Mouse (Mus musculus): ENCODE results near the gene Mycl.
"Not testable (repeated sequence)": the region's sequence is repeated elsewhere in the genome, so short reads cannot be mapped to it uniquely, and the experiment has no call there.

Gene Mycl

DNA sequence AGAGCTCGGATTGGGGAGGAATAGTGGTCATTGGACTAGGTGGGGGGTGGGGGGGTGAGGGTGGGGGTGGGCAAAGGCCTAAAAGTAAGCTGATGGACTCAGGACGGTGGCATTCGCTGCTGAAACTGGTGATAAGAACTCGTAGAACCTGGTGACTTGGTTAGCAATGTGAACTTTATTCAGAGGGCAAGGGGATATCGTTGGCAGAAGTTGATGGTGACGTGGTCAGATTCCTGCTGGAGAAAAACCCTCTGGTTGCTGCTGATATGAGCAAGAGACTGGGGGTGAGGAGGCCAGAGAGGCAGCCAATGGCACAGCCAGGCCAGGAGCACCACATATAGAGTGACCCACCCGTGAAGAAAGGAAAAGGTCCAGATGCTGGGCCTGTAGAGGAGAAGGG is 14.2 kb upstream of the Mycl start:
- DNase-seq (ENCODE audit: low read depth, low spot score) = no peak

- no peak for DNase-seq (ENCODE audit: low read depth, low spot score)
Observed at GRCm38 (mm10) chr4:122981930-122982329, 13.5 kb upstream of the Mycl start.

GRCm38 (mm10) chr4:122982537-122982936 is 12.9 kb upstream of the Mycl start:
- no peak for DNase-seq (ENCODE audit: low read depth, low spot score)

DNA sequence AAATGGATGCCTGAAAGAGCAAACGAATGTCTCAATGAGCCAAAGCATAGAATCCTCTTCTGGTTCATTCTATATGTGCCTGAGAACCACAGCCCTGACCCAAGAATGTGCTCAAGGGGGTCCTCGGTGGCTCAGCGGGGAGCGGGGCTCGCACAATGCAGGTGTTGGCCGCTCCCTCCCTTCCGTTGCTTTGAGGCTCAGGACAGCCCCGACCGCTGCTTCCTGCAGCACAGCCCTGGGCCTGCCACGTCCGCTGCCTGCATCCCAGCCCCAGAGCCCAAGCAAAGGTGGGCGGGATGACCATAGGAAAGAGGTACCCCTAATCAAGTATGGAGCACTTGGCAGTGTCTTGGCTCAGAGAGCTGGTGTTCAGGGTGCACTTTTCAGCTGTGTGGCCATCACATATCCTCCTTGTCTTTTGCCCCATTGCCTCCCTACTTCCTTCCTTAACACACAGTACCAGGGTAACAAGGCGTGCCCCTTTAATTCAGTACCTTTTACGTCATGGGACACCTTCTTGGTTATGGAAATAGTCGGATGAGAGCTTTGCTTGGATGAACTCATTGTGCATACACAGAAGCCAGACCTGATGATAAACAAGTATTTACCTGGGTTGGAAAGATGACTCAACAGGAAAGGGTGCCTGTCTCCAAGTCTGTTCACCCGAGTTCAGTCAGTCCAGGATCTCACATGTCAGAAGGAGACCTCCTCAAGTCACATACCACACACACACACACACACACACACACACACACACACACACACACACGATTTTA is 11.8 kb upstream of the Mycl start:
- peak; percentile 68 for DNase-seq (ENCODE audit: low read depth, low spot score)

DNA sequence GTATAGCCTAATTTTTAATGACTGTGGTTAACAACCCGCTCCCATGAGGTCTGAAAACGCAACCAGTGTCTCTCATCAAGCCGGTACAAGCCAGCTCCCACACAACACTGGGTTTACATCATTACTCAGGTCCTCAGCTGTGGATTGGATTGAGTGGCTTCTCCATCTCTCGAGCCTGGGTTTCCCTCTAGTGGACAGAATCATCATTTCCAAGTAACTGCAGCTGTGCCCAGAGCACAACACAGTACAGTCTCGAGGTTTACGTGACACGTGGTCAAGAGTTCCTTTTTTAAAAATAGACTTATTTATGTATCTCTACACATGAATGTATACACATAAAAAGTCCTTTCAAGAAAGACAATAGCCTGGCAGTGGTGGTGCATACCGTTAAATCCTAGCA is 10.3 kb upstream of the Mycl start:
- peak; percentile 82 for DNase-seq (ENCODE audit: low read depth, low spot score)

- DNase-seq (ENCODE audit: low read depth, low spot score) = no peak
Observed at GRCm38 (mm10) chr4:122987421-122987820, 8.0 kb upstream of the Mycl start.

GRCm38 (mm10) chr4:122988004-122988403 is 7.4 kb upstream of the Mycl start:
- peak; percentile 13 for DNase-seq (ENCODE audit: low read depth, low spot score)

- no peak for DNase-seq (ENCODE audit: low read depth, low spot score)
Observed at GRCm38 (mm10) chr4:122991177-122991576, 4.3 kb upstream of the Mycl start.

- DNase-seq (ENCODE audit: low read depth, low spot score) = no peak
Observed at GRCm38 (mm10) chr4:122992276-122992675, 3.2 kb upstream of the Mycl start.

- no peak for DNase-seq (ENCODE audit: low read depth, low spot score)
Observed at GRCm38 (mm10) chr4:122996221-122996617, 767 bp downstream of the Mycl start.

- DNase-seq (ENCODE audit: low read depth, low spot score) = peak; percentile 13
Observed at GRCm38 (mm10) chr4:122996618-122997381, 1.3 kb downstream of the Mycl start.

- no peak for DNase-seq (ENCODE audit: low read depth, low spot score)
Observed at GRCm38 (mm10) chr4:122998537-122999262, 3.2 kb downstream of the Mycl start.

DNA sequence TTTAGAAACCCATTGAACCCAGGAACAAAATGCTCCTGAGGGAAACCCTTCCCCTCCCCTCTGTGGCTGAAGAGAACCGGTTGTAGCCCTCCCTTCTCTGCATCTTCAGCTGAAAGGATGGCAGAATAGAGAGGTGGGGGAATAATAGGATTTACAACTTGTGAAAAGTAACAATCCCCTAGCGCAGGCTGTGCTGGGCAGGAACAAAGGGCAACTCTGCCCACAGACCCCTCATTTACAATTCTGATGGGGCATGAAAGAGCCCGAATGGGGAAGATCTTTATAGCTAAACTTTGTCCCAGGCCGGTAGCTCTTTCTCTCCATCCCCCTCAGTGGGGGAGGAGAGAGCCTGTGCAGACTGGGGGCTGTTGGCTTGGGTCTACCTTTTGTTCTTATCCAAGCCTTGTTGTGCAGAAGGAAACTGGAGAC is 3.8 kb downstream of the Mycl start:
- no peak for DNase-seq (ENCODE audit: low read depth, low spot score)

- no peak for DNase-seq (ENCODE audit: low read depth, low spot score)
Observed at GRCm38 (mm10) chr4:123000130-123000529, 4.7 kb downstream of the Mycl start.

GRCm38 (mm10) chr4:123000617-123001342 is 5.3 kb downstream of the Mycl start:
- DNase-seq (ENCODE audit: low read depth, low spot score) = no peak

DNA sequence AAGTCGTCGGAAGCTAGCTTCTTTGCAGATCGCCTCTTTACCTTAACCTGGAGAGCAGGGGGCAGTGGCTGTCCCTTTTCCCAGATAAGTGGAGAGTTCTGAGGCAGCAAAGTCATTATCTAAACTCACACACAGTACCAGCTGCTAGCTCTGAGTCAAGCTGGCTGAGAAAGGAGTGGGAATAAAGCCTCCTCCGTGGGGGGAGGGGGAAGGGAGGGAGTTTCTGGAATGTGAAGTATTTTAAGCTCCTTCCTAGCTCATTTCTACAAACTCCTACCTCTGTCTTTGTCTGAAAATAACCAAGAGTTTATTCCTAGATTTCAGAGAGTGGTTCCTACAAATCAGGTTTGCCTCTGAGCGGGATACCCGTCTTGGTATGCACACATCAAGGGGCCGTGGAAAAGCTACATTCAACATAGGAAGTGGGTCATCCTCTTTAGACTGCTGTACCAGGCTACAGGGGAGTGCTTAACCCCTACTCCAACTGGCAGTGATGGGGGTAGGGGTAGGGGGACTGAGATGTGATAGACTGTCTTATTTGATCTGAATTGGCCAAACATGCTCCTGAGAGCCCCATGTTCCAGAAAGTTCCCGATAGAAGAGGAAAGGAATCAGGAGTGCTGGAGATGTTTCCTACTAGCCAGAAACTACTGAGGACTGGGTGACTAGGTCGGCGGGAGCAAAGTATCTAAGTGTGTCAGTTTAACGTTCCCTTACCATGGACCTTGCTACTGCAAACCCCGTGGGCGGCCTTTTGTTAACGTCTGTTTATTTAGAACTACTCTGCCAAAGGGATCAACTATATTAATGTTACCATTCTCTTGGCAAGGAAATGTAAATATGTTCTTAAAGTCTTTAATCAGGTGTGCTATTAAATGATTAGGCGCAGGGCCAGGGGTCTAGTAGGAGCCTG is 9.9 kb downstream of the Mycl start:
- no peak for DNase-seq (ENCODE audit: low read depth, low spot score)

DNA sequence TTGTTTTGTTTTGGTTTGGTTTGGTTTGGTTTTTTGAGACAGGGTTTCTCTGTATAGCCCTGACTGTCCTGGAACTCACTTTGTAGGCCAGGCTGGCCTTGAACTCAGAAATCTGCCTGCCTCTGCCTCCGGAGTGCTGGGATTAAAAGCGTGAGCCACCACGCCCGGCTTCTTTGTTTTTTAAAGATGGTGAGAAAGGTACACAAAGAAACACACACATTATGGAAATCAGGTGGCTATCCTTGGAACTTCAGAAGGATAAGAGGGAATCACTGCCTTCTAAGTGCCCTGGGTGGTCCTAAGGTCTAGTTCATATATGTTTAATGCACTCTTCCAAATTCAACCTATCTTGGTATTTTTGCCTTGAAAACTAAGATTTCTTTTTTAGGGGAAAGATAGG is 17.0 kb downstream of the Mycl start:
- not testable (repeated sequence) for DNase-seq (ENCODE audit: low read depth, low spot score)

DNA sequence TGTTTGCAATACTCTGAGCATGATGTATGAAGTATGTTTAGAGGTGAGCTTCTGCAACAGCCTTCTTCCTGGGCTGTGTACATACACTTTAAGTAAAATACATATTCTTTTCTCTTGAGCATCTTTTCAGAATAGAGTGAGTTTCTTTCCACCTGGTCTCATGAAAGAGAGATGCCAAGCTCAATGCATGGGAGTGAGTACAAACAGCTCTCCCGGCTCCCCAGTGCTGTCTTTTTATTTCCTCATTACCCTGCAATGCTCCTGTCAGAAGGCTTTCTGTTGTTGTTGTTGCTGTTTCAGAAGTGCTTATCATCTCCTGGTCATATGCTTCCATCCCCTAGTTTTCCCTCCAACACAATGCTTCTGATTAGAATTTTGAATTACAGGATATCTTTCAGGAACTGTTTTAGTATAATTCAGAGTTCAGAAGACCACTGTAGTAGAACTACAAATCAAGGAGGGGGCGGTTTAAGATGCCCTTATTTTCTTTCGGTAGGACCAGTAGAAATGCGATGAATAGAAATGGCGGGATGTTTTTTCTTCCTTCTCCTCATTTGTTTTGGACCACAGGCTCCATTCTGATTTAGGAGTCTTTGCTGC is 18.0 kb downstream of the Mycl start:
- DNase-seq (ENCODE audit: low read depth, low spot score) = no peak

- DNase-seq (ENCODE audit: low read depth, low spot score) = peak; percentile 21
Observed at GRCm38 (mm10) chr4:123013949-123014406, 18.5 kb downstream of the Mycl start.
